Mouse (Mus musculus): ENCODE results near the gene Dock9.
A peak's percentile ranks its signal among the peaks of the same experiment; 100 is the strongest.

The Dock9 gene

DNA sequence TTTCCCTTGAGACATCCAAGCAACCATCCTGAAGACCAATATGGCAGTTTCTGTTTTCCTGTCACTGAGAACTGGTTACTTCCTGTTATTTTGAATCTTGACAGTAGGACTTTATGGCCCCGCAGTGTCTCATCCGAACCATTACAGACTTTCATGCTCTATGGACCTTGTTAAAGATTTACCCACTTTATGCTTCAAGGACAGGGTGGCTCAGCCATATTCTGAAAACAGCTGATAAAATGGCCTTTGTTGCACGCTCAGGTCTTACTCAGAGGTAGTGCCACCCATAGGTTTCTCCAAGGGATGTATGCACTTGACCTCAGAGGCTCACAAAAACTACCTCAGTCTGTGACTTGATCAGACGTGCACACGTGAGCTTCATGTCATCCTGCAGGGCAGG lies 224.2 kb downstream of the Dock9 start:
- no peak for DNase-seq

DNA sequence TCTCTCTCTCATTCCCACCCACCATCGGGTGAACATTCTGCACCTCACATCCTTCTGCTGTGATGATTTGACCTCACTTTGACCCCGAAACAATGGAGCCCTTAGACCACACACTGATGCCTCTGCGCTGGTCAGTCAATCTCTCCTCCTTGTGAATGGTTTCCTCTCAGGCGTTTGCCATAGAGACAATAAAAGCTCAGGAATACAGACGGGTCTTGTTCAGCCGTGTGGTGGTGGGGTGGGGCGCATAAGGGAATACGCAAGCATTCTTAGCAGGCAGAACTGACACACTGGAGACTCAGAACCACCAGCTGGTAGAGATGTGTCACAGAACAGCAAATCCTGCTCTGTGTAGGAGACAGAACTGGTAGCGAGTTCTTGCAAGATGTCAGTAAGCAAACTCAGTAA lies 230.8 kb downstream of the Dock9 start:
- DNase-seq = no peak

DNA sequence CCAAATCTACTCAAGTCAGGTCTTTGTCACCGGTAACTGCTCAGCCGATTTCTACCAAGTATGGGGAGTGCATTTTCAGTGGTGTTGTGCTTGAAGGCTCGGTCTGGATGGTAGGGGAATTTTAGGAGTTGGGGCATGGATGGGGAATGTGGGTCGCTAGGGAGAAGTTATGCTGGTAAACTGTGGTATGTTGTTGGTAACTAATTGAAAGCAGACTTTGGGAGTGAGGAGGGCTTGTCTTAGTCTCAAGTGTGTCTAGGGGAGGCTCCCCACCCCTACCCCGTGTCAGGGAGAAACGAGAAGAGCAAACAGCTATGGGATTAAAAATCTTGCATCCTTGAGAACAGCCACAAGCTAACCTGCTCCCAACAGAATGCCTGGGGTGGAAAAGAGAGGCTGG lies 231.7 kb downstream of the Dock9 start:
- no peak for DNase-seq

- no peak for DNase-seq
Measured at GRCm38 (mm10) chr14:121564656-121565055, 233.0 kb downstream of the Dock9 start.

GRCm38 (mm10) chr14:121563954-121564353 lies 233.7 kb downstream of the Dock9 start:
- no peak for DNase-seq

GRCm38 (mm10) chr14:121559026-121559425 lies 238.6 kb downstream of the Dock9 start:
- DNase-seq = no peak

- DNase-seq = no peak
Measured at GRCm38 (mm10) chr14:121556401-121557315, 241.0 kb downstream of the Dock9 start.

GRCm38 (mm10) chr14:121553785-121554184 lies 243.9 kb downstream of the Dock9 start:
- no peak for DNase-seq

DNA sequence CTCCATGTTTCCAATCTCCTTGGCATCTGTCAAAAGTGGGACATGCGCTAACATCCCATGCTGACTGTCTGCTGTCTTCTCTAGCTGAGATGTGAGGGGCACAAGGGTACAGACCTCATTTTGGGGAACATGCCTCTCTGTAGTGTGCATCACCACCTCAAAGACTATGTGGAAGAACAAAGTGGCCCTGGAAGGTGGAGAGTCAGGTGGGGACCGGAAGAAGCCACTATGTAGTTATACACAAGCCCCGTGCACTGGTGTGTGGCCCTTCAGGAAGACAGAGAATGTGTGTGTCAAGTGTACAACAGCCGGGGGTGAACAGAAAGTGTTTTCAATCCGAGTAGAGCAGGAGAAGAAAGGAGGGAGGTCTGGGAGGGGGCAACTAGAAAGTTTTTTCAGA lies 245.1 kb downstream of the Dock9 start:
- DNase-seq = no peak

DNA sequence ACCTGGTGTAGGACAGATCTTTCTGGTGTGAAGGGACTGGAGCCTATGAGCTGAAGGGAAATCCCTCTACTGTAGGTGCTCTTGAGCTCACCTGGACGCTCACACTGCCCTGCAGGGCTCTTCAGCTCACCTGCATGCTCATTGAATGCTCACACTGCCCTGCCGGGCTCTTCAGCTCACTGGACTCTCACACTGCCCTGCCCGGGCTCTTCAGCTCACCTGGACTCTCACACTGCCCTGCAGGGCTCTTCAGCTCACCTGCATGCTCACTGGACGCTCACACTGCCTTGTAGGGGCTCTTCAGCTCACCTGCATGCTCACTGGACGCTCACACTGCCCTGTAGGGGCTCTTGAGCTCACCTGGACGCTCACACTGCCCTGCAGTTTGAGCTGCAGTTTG lies 247.8 kb downstream of the Dock9 start:
- no peak for DNase-seq

DNA sequence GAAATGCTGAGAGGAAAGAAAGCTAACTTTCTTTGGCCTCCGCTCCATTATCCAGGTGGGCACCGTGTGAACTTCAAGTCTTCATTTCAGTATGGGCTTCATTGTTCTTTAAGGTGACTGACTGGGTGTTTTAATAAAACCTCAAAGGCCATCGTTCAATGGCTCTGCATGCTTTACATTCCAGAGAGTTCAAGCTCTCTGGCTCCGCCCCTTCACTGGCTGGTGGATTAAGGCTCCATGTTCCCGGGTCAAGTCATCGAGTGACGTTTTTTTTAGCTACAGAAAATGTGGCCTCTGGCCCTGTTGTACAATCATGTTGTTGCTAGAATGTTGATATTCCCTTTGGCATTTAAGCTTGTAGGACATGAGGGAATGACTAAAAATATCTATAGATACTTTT lies 249.9 kb downstream of the Dock9 start:
- peak; percentile 61 to 74 for DNase-seq

GRCm38 (mm10) chr14:121546621-121547020 lies 251.0 kb downstream of the Dock9 start:
- DNase-seq = peak in 1 of 2 experiments; percentile 29

- DNase-seq = no peak
Measured at GRCm38 (mm10) chr14:121545551-121546331, 251.9 kb downstream of the Dock9 start.

DNA sequence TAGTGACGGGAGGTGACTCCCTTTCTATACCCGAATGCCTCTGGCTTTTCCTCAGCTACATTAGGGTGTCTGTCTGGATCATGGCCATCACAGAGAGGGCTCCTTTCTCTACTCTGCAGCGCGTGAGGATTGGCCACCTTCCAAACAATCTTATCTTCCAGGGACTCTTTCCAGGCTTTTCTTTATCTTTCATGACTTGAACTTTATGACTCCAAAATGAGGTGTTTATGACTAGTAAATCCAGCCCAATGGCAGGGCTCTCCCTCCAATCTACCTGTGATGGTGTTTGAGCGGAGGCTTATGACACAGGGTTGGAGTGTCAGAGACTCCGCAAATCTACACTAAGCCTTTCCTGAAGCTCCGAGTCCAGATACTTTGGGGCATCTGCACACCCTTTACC lies 256.4 kb downstream of the Dock9 start:
- DNase-seq = no peak

- DNase-seq = no peak
Measured at GRCm38 (mm10) chr14:121534501-121534900, 263.1 kb downstream of the Dock9 start.

GRCm38 (mm10) chr14:121530853-121531252 lies 266.8 kb downstream of the Dock9 start:
- no peak for DNase-seq

DNA sequence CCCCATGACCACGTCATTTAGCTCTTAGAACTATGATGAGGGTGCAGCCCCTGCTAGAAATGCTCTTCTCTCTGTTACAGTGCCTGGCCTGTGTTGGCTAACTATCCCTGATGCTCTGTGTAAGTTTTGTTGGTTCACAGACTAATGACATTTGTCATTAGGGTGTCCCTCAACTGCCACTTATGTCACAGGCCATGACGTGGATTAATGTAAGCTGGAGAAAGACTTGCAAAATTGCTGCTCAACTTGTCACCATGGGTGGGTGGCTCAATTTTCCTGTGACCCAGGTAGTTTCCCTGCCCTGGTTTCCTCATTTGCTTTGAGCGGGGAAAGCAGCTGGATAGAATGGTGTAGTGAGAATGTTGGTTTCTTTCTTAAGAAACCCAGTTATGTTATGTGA lies 269.8 kb downstream of the Dock9 start:
- no peak for DNase-seq

DNA sequence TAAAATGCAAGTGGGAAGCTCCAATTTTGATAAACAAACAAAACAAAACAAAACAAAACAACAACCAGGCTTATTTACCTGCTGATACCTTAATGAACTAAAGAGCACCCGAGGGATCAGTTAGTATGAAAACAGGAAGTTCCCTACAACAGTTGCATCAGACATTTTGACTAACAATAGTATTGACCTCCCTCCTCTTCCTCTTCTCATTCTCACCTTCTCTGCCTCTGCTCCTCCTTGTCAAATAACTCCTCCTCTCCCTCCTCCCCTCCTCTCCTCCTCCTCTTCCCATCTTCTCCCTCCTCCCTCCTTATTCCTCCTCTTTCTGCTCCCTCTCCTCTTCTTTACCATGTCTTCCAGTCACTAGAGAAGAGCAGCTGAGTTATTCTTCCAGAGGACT lies 270.4 kb downstream of the Dock9 start:
- DNase-seq = no peak

DNA sequence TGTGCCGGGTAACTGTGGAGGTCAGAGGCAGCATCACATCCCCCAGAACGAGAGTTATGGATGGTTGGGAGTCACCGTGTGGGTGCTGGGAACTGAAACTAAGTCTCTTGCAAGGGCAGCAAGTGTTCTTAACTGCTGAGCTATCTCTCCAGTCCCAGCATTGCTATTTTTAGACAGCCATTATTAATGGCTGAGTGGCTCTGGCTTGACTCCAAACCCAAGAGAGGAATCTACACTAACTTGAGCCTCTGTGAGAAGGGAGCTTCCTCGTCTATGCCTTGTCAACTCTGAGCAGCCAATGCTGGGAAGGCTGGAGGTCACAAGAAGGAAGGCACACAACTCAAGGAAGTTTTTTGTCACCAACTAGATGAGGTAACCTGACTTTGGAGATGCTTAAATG lies 275.9 kb downstream of the Dock9 start:
- DNase-seq = peak; percentile 68 to 74

DNA sequence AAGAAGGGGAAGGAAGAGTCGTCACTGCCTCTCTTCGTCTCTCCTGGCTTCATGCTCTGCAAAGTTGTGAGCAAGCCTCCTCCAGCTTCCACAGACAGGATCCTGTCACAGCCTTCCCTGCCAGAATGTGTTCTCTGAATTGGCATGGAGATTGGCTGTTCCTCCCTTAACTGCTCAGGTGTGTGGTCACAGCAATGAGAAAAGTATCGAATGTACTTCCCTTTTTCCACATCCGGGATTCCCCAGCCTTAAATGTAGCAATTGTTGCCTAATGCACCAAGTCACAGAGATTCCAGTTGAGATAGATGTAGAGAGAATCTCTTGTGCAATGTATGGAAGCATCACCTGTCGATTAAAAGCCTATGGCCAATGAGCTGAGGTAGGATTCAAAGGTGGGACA lies 280.8 kb downstream of the Dock9 start:
- no peak for DNase-seq

DNA sequence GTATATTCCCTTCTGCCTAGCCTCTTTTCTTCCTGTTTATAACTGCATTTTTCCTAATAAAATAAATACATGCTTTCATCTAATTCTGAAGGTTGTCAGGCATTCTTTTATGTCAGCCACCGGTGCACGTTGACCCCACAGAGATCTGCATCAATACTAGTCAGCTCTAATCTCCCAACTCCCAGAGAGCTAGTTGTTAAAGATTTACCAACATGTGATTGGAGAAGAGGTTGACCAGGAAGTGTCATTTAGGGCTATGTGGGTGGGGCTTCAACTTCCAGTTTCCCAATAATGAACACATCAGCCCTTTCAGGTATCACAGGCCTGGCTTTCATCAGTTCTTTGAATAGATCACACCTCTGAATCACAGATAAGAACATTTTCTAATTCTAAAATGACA lies 288.7 kb downstream of the Dock9 start:
- DNase-seq = no peak

DNA sequence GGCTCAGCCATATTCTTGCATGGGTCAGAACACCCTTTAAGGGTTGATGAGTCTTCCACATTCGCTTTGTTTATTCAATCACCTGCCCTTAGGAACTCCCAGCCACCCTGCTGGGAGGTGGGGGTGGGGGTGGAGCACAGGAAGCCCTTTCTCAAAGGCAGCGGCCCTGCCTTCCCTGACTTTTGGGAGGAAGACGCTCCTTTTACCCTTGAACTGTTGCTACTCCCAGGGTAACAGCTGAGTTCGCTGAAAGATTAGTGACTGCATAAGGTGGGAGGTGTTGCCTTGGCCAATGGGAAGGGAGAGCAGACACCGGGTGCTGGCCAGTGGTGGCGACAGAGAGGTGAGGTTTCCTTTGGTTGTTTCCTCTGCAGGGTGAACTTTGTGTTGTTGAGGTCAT lies 291.3 kb downstream of the Dock9 start:
- DNase-seq = peak; percentile 51 to 54

DNA sequence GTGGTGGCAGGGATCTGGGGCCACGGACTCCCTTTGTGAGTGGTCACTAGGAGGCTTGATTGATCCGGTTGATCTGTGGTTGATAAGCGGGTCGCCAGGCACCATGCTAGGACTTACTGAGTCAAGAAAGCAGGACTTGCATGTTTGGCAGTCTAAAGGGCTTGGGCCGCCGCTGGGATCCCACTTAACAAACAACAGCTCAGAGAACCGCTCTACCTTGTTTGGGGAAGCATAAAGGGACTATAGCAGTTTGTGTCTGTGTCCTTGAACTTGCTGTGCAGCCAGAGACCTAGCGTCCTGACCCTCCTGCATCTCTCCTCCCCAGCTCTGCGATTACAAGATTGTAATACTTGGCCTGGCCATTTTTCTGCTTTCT lies 292.2 kb downstream of the Dock9 start:
- DNase-seq = no peak
